Mouse (Mus musculus) E14TG2a.4 (cell line): Measurements from ENCODE around the gene Zbtb3.

Source experiments
- H3K27me3 ChIP-seq: 2 replicates; pipeline ENCODE4 v1.6.1; 2014; ENCODE audit warnings: low read length, control low read depth; ENCODE audit not compliant: insufficient read depth
- H3K36me3 ChIP-seq: 2 replicates; pipeline ENCODE4 v1.6.1; 2014; ENCODE audit warnings: low read length, control low read depth; ENCODE audit not compliant: insufficient read depth
- H3K4me1 ChIP-seq: replicated peaks from 2 replicates; pipeline ENCODE4 v1.6.1; 2014; ENCODE audit warnings: low read depth, low read length, control low read depth
- H3K4me3 ChIP-seq: replicated peaks from 2 replicates; pipeline ENCODE4 v1.5.1; 2014; ENCODE audit warnings: mild to moderate bottlenecking, low read length
- H3K9me3 ChIP-seq: 2 replicates; pipeline ENCODE4 v1.6.1; 2014; ENCODE audit warnings: low read length, control low read depth
- CTCF ChIP-seq: conservative IDR thresholded peaks from 2 replicates; pipeline ENCODE4 v1.5.1; 2014; ENCODE audit warnings: low read length
- NANOG ChIP-seq: IDR thresholded peaks from 2 replicates; pipeline ENCODE4 v1.6.1; 2014; ENCODE audit warnings: borderline replicate concordance, low read length, mixed read lengths
- POU5F1 ChIP-seq: IDR thresholded peaks from 2 replicates; pipeline ENCODE4 v1.6.1; 2014; ENCODE audit warnings: low read length, borderline replicate concordance

Gene Zbtb3

DNA sequence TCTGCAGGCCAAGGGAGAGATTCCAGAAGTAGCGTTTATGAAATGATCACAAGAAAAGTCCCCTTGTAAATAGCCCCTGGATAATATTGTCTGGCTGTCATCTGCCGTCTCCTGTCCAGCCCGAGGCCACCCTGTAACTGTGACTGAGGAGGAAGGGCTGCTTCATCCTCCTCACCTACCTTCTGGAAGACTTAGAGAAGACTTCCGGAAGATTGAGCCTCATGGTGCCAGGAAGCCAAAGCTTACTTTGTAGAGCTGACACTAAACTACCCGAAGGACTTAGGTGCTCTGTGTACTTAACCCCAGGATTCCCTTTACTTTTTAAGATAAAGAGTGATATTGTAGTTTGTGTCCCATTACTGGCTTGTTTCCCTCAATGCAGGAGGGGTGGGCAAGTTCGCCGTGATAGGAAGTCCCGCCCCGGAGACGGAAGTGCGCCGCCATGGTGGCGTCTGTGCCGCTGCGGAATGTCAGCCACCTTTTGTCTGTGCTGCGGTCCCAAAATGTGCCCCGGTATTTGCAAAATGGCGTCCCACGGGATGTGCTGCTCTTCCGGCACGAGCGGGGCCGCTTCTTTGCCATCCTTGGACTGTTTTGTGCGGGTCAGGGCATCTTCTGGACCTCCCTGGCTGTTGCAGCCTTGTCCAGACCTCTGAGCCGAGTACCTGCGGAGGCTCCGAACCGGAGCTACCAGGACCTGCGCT is 31.6 kb upstream of the Zbtb3 start, which contains the start of gene Tmem223:
Gene Tmem223 (plus strand): TSS at position 430 of the 704 bp plus-strand sequence.
- Histone ChIP-seq H3K27me3 (no peaks in the 10 kb centered on the region), H3K36me3 (peaks cover 71% of the 10 kb centered on the region), H3K9me3 (peaks cover 1% of the 10 kb centered on the region; the same call in 1 of the 2 replicates), H3K4me3 (peak within 1 kb of the TSS; percentile 98), H3K4me1 (peaks cover 44% of the 10 kb centered on the region)
- TF ChIP-seq POU5F1 (no peak), NANOG (no peak), CTCF (no peak)

DNA sequence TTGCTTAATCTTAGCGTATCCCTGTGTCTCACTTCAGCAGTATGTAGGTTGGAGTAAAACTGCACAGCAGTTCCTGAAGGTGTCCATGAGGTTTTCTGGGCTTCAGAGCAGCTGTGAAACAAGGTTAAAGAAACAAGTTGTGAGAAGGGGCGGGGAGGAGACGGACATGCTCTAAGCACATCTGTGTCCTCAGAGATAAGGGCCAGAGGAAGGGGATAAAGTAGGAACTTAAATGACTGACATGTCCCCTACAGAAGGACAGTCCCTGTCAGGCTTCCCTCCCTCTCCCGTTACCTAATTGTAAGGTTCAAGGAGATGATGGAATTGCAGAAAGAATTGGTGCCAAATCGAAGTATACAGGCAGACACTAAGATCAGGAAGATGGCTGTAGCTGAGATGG is 29.4 kb upstream of the Zbtb3 start:
- H3K4me3 ChIP-seq: peak overlapping the region; percentile 92
- H3K27me3 ChIP-seq: no peaks in the 10 kb centered on the region
- peaks cover 61% of the 10 kb centered on the region for H3K36me3 ChIP-seq
- H3K4me1 ChIP-seq: peaks cover 58% of the 10 kb centered on the region
- no peaks in the 10 kb centered on the region for H3K9me3 ChIP-seq
- TF ChIP-seq NANOG (no peak), POU5F1 (no peak), CTCF (no peak)

DNA sequence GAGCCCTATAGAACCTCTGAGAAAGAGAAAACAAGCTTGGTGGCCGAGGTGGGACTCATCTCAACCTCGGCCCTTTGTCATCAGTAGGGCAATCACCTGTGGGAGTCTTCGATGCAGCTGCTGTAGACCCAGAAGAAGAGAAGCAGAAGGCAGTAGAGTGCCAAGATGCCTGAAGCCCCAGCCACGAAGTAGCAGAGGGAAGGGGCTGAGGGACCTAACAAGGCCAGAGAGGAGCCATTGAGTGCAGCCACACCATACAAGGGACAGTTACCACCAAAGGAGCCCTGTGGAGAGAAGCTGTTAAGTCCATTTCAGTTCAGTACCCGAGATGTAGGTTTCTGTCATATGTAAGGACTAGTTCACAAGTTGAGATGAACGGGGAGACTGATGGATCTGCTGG is 28.9 kb upstream of the Zbtb3 start:
- H3K4me3 ChIP-seq: peak overlapping the region; percentile 92
- H3K36me3 ChIP-seq: peaks cover 61% of the 10 kb centered on the region
- no peaks in the 10 kb centered on the region for H3K27me3 ChIP-seq
- H3K4me1 ChIP-seq: peaks cover 58% of the 10 kb centered on the region
- TF ChIP-seq CTCF (no peak), NANOG (no peak), POU5F1 (no peak)
- H3K9me3 ChIP-seq: no peaks in the 10 kb centered on the region

DNA sequence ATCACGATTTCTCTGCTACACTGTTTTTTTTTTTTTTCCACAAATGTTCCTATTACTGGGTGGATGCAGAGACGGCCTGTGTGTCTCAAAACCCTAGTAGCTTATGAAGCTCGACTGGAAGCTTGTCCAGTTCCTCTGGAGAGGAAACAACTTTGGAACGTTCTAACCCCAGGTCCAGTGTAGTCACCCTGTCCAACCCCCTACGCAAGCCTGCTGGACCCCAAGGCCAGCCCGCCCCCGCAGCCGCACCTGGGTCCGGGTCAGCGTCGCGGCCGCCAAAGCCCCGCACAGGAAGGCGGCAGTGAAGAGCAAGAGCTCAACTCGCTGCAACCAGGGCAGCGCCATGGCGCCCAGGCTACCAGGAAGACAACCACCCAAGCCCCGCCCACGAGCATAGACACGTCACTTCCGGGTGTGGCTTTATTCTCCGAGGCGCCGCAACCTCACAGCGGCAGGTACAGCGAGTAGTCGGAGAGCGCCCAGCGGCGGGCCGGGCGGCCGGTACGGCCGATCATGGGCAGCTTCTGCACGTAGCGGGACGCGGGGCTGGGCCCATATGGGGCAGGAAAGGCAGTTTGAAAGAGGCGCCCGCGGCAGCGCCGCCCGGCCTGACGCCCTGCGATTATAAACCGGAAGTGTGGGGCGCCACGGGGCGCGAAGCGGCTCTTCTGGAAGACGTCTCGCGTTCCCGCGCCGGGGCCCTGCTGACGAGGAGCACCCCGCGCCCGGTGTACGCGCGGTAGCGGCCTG is 28.1 kb upstream of the Zbtb3 start, which contains the start of gene Tmem179b:
Gene Tmem179b (minus strand): TSS at position 382 of the 750 bp plus-strand sequence.
- H3K4me1 ChIP-seq: peaks cover 58% of the 10 kb centered on the region
- no peaks in the 10 kb centered on the region for H3K27me3 ChIP-seq
- no peak for TF ChIP-seq NANOG
- no peak for TF ChIP-seq CTCF
- no peak for TF ChIP-seq POU5F1
- no peaks in the 10 kb centered on the region for H3K9me3 ChIP-seq
- peak within 1 kb of the TSS; percentile 92 for H3K4me3 ChIP-seq
- H3K36me3 ChIP-seq: peaks cover 58% of the 10 kb centered on the region

DNA sequence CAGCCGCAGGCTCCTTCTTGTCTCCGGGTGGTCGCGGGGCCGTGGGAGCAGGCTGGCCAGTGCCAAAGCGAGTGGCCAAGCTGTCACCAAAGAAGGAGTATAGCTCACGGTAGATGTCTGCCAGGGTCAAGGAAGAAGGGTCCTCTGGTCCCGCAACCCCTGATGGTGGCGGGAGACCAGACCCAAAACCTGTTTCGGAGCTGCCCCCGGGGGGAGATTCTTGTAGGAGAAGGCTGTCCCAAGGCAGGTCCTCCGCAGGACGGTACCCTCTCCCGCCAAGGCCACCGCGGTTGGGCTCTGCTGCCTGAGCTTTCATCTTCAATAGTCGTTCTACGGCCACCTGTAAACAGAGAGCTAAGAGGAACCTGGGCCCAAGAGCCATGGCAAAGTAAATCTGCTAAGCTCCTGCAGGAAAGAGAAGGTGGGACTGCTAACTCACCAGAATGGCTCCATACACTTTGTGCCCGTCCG is 27.4 kb upstream of the Zbtb3 start:
- H3K4me3 ChIP-seq: peak overlapping the region; percentile 92
- H3K27me3 ChIP-seq: no peaks in the 10 kb centered on the region
- peaks cover 54% of the 10 kb centered on the region for H3K4me1 ChIP-seq
- H3K36me3 ChIP-seq: peaks cover 56% of the 10 kb centered on the region
- no peak for TF ChIP-seq POU5F1
- no peaks in the 10 kb centered on the region for H3K9me3 ChIP-seq

DNA sequence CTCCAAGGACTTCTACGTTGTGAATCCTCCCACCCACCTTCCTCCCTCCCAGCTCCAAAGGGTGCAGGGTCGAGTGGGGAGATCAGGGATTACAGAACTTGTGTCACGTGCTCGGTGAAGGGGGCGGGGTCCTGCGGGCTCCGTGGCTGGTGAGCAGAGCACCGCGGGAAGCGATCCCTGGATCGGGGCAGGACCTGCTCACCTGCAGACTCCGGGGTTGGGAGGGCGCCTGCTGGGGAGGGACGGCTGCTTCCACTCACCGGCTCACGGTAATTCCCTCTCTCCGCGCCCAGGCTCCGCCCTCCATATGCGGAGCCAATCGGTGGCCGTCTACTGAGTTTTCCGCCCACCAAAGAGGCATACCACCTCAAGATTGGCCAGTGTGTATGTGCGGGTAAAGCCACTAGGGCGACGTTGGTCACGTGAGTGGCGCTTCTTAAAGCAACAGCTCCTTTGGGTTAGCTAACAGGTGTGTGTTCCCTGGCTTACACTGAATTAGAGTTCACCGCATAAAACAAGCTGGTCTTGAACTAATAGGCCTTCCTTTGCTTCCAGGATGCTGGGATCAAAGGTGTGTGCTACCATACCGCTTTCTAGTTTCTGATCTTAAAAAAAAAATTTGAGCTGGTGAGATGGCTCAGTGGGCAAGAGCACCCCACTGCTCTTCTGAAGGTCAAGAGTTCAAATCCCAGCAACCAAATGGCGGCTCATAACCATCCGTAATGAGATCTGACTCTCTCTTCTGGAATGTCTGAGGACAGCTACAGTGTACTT is 16.2 kb upstream of the Zbtb3 start, which contains the start of gene Taf6l:
Gene Taf6l (minus strand): TSS at position 410 of the 774 bp plus-strand sequence.
- Histone ChIP-seq H3K4me1 (peaks cover 52% of the 10 kb centered on the region), H3K4me3 (peak within 1 kb of the TSS; percentile 90), H3K9me3 (no peaks in the 10 kb centered on the region), H3K27me3 (no peaks in the 10 kb centered on the region), H3K36me3 (peaks cover 47% of the 10 kb centered on the region)
- TF ChIP-seq POU5F1: no peak
- no peak for TF ChIP-seq NANOG
- no peak for TF ChIP-seq CTCF

DNA sequence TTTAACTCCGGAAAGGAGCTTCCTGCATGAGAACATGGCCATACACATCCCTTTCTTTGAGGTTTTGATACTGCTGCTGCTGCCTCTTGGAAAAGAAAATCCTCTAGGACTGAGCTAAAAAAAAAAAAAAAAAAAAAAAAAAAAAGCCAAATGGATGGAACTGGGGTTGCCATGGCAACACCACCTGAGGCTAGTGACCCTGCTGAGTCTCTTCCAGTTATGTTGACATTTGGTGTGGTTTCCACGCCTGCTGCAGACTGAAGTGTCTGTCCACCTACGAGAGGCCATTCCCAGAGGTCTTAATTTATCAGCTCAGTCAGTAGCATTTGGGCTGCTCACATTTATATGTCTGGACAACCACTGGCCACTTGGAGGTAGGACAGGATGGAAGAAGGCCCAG is 13.8 kb upstream of the Zbtb3 start:
- no peak for TF ChIP-seq POU5F1
- TF ChIP-seq NANOG: no peak
- TF ChIP-seq CTCF: no peak
- H3K4me3 ChIP-seq: no peak overlapping the region
- peaks cover 41% of the 10 kb centered on the region for H3K36me3 ChIP-seq
- H3K27me3 ChIP-seq: no peaks in the 10 kb centered on the region
- H3K4me1 ChIP-seq: peaks cover 64% of the 10 kb centered on the region
- no peaks in the 10 kb centered on the region for H3K9me3 ChIP-seq

DNA sequence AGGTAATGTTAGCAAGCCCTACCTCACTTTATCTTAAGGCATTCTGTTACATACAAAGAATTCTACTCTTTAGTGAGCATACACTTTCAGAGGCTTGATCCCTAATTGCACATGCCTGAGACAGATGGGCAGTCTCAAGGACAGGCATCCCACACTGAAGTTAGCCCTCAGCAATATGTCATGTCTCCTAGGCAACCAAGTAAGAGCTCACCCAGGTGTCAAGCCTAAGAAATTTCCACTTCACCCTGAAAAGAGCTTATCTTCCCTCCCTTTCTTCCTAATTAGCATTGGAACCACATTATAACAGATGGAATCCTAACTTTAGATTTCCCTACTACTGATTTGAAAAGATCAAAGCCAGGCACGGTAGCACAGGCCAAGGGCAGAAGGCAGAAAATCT is 13.2 kb upstream of the Zbtb3 start:
- peaks cover 65% of the 10 kb centered on the region for H3K4me1 ChIP-seq
- H3K36me3 ChIP-seq: peaks cover 41% of the 10 kb centered on the region
- H3K9me3 ChIP-seq: no peaks in the 10 kb centered on the region
- H3K4me3 ChIP-seq: no peak overlapping the region
- no peaks in the 10 kb centered on the region for H3K27me3 ChIP-seq
- no peak for TF ChIP-seq POU5F1
